ENCODE assay signal across 14 mouse cellular contexts in genomic region chr9:59673427-59673826, GRCm38 (mm10).
"Had no signal": no experiment of that assay in that cellular context is flagged by ENCODE, and none has a peak within 500 bp of the region (broad histone marks: within the 10 kb centered on the region; RNA-seq: fewer than 3 reads in every experiment).

No protein-coding gene starts in this region.

- H3K4me3 ChIP-seq: midbrain, embryonic 15.5 days; neural tube, embryonic 13.5 days; neural tube, embryonic 15.5 days; stomach, embryonic 15.5 days had no signal

- H3K4me1 ChIP-seq: midbrain, embryonic 15.5 days; neural tube, embryonic 13.5 days; neural tube, embryonic 15.5 days; stomach, embryonic 15.5 days had no signal

- H3K9ac ChIP-seq: lung, embryonic 14.5 days; midbrain, embryonic 15.5 days; neural tube, embryonic 13.5 days; neural tube, embryonic 15.5 days; stomach, embryonic 15.5 days had no signal

- ATAC-seq: midbrain, embryonic 15.5 days had no signal

- DNase-seq: lung, adult 18-20 months; lung, embryonic 14.5 days; lung, postnatal 10 days; lung, postnatal 4 days; right cerebral cortex, postnatal 14 days; thymus, adult 2 months; thymus, postnatal 25 days; thymus, postnatal 4 days had no signal

- H3K27ac ChIP-seq: midbrain, embryonic 15.5 days; neural tube, embryonic 13.5 days; neural tube, embryonic 15.5 days; stomach, embryonic 15.5 days; stomach, postnatal 0 days had no signal

- H3K9me3 ChIP-seq: midbrain, embryonic 15.5 days; neural tube, embryonic 13.5 days; neural tube, embryonic 15.5 days; stomach, embryonic 15.5 days had no signal

- H3K27me3 ChIP-seq: midbrain, embryonic 15.5 days; neural tube, embryonic 13.5 days; neural tube, embryonic 15.5 days; stomach, embryonic 15.5 days had no signal

- H3K4me2 ChIP-seq: lung, embryonic 14.5 days; midbrain, embryonic 11.5 days; midbrain, embryonic 15.5 days; neural tube, embryonic 13.5 days; neural tube, embryonic 15.5 days; stomach, embryonic 15.5 days had no signal
